Mouse (Mus musculus) liver, adult 2 months (tissue): ENCODE data around the gene Synpo2.

Source experiments
- CTCF ChIP-seq: fragments of 200-500 bp; IDR thresholded peaks from 2 replicates; pipeline ENCODE4 v1.5.1; 2011; ENCODE audit warnings: low read depth, low read length, control low read depth
- POLR2A ChIP-seq: fragments of 200-500 bp; IDR thresholded peaks from 2 replicates; pipeline ENCODE4 v1.6.1; 2011; ENCODE audit warnings: low read length, control low read depth; ENCODE audit not compliant: insufficient read depth; ENCODE audit errors: extremely low read depth

DNA sequence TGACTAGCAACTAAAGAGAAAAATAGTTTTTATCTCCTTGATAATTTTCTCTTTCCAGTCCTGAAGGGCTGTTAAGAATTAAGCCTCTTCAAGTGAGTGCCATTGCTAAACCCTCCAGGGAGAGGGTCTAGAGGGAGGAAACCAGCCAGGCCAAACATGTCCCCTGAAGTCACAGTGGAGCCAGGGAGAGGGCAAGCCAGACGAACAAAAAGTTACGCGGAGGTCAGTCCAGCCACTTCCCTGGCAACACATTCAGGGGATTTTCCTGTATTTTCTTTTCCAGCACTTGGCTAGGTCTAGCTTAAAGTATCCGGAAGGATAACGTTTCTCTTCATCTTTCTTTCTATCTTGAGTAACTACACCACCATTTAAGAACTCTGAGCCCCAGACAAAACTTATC is 8.4 kb upstream of the Synpo2 start:
- TF ChIP-seq CTCF (no peak), POLR2A (no peak)
